Mouse (Mus musculus) forebrain, postnatal 0 days (tissue): ENCODE measurements around the gene Psmd1. TPM values are rescaled to one million over a fixed set of nuclear protein-coding genes. Genes with fewer than 3 reads are reported as not detected.

ENCODE experiments used
- ATAC-seq: fragments of 200-750 bp; cut with Nextera tagmentation; 2 replicates; pipeline ENCODE4 v1.8.0; 2017; ENCODE audit warnings: mild to moderate bottlenecking, moderate library complexity
- DNase-seq: peaks from one replicate; pipeline ENCODE4 v3.0.0-alpha.2; 2015
- H3K27ac ChIP-seq: fragments of 300-500 bp; sonication (generic); 2 replicates; pipeline ENCODE4 v1.5.1; 2014; ENCODE audit warnings: low read depth, mild to moderate bottlenecking, antibody characterized with exemption, low read length, moderate library complexity, mixed read lengths
- H3K27me3 ChIP-seq: fragments of 300-500 bp; sonication (generic); 2 replicates; pipeline ENCODE4 v1.6.1; 2014; ENCODE audit warnings: mild to moderate bottlenecking, low read length, mixed read lengths; ENCODE audit not compliant: insufficient read depth
- H3K36me3 ChIP-seq: fragments of 300-500 bp; sonication (generic); 2 replicates; pipeline ENCODE4 v1.6.1; 2014; ENCODE audit warnings: mild to moderate bottlenecking, moderate library complexity; ENCODE audit not compliant: insufficient read depth
- H3K4me1 ChIP-seq: fragments of 300-500 bp; sonication (generic); 2 replicates; pipeline ENCODE4 v1.6.1; 2014; ENCODE audit warnings: antibody characterized with exemption; ENCODE audit not compliant: insufficient read depth
- H3K4me2 ChIP-seq: fragments of 300-500 bp; sonication (generic); 2 replicates; pipeline ENCODE4 v1.6.1; 2014; ENCODE audit warnings: low read depth, mild to moderate bottlenecking, moderate library complexity
- H3K4me3 ChIP-seq: fragments of 300-500 bp; sonication (generic); 2 replicates; pipeline ENCODE4 v1.5.1; 2014; ENCODE audit warnings: low read depth, low read length, mixed read lengths
- H3K9ac ChIP-seq: fragments of 300-500 bp; sonication (generic); 2 replicates; pipeline ENCODE4 v1.6.1; 2014; ENCODE audit warnings: mild to moderate bottlenecking
- H3K9me3 ChIP-seq: fragments of 300-500 bp; sonication (generic); 2 replicates; pipeline ENCODE4 v1.6.1; 2016; ENCODE audit warnings: low read length
- CTCF ChIP-seq: sonication (generic); IDR thresholded peaks from 2 replicates; pipeline ENCODE4 v1.5.1; 2016; ENCODE audit warnings: antibody characterized with exemption, control low read depth, low read depth
- WGBS: fragments of 180-500 bp; shearing (Covaris S2); extraction: QIAGEN DNeasy Blood & Tissue Kit; methylation state at CpG from one replicate; pipeline ENCODE4 v1.1.7; 2014; 5-methylcytosine and 5-hydroxymethylcytosine counted together
- polyA plus RNA-seq: library from polyadenylated mRNA; unstranded; fragments of >200 nt; fragmentation: Nextera tagmentation; extraction: Ambion mirVana; gene quantifications from 2 replicates; pipeline ENCODE4 v1.2.1, GENCODE M21; 2015
- total RNA-seq: library from RNA; depleted of rRNA; stranded (reverse); fragments of >200 nt; gene quantifications from 2 replicates; pipeline ENCODE4 v1.2.3, GENCODE M21; 2014

Gene Psmd1
- total and polyA plus RNA-seq, 2 experiments from 2014 or later: 133 to 184 TPM

DNA sequence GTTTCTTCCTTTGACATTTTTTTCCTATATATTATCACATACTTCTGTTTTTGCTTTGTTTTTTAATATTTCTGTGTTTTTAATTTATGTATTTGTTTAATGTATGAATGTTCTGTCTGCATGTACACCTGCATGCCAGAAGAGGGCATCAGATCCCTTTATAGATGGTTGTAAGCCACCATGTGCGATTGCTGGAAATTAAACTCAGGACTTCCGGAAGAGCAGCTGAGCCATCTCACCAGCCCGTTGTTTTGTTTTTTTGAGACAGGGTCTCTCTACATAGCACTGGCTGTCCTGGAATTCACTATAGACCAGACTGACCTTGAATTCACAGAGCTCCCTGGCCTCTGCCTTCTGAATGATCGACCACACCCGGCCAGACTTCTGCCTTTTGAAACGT lies 1.7 kb upstream of the Psmd1 start:
- Histone ChIP-seq H3K4me1 (peaks cover 8% of the 10 kb centered on the region), H3K4me2 (no peak overlapping the region), H3K9ac (no peak overlapping the region), H3K27me3 (no peaks in the 10 kb centered on the region), H3K36me3 (no peaks in the 10 kb centered on the region), H3K27ac (no peak overlapping the region), H3K9me3 (no peaks in the 10 kb centered on the region), H3K4me3 (no peak overlapping the region)
- TF ChIP-seq CTCF: peak; percentile 40
- 84% methylated on average over 6 of the region's 6 CpGs for WGBS
- ATAC-seq (no peak), DNase-seq (no peak)

DNA sequence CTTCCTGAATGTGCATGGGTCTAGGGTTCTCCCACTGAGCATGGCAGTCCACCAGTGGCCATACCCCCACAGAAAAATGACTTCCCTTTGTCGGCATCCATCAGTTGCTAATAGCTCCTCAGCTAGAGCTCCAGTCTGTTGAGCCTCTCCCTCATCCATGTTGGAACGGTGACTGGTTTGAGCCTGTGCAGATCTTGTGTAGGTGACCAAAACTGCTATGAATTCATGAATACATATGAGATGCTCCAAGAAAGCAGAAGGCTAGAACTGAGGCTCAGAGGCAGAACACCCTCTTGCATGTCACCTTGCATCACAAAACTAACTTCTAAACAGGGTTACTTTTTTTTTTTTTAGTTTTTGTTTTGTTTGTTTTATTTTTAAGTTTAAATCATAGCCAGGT lies 12.4 kb downstream of the Psmd1 start:
- H3K36me3 ChIP-seq: peaks cover 67% of the 10 kb centered on the region
- no peaks in the 10 kb centered on the region for H3K4me1 ChIP-seq
- H3K27me3 ChIP-seq: no peaks in the 10 kb centered on the region
- H3K27ac ChIP-seq: no peak overlapping the region
- no peaks in the 10 kb centered on the region for H3K9me3 ChIP-seq
- no peak for TF ChIP-seq CTCF
- ATAC-seq: no peak
- no peak for DNase-seq
- 95% methylated on average over 2 of the region's 2 CpGs for WGBS
- H3K4me3 ChIP-seq: no peak overlapping the region
- H3K4me2 ChIP-seq: no peak overlapping the region
- no peak overlapping the region for H3K9ac ChIP-seq

DNA sequence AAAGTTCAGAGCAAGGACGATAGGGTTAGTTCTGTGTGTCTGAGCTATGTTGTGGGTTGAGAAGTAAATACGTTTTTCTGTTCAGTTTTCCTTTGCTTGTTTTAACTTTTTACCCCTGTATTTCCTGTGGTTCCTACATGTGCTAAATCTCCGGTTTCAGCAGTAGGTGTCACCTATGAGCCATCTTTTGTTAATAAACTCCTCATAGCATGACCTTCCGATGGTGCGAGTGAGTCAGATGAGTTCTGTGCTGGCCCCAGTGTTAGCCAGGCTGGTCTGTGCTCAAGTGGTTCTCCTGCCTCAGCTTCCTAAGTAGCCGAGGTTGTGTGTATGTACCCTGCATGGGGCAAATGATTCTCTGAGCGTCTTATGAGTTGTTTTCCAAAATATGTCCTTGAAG lies 30.2 kb downstream of the Psmd1 start:
- DNase-seq (no peak), ATAC-seq (no peak)
- H3K27me3 ChIP-seq: no peaks in the 10 kb centered on the region
- H3K9me3 ChIP-seq: no peaks in the 10 kb centered on the region
- H3K27ac ChIP-seq: no peak overlapping the region
- H3K4me3 ChIP-seq: no peak overlapping the region
- TF ChIP-seq CTCF: no peak
- 85% methylated on average over 7 of the region's 7 CpGs for WGBS
- H3K4me2 ChIP-seq: no peak overlapping the region
- H3K36me3 ChIP-seq: peaks cover 51% of the 10 kb centered on the region
- H3K9ac ChIP-seq: no peak overlapping the region
- H3K4me1 ChIP-seq: no peaks in the 10 kb centered on the region

DNA sequence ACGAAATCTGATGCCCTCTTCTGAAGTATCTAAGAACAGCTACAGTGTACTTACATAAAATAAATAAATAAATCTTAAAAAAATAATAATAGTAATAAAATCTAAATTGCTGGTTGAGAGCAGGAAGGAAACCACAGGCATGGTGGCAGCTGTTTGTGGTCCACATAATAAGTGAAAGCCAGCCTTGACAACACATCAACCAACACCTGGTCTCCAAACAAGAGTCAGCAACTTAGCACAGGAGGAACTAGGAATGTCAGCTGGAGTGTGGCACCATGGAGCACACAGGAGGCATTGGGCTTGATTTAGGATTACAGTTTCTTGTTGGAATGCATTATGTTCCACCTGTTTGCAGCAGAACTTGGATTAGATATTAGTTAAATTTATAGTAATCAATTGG lies 40.9 kb downstream of the Psmd1 start:
- DNase-seq (no peak), ATAC-seq (no peak)
- Histone ChIP-seq H3K4me3 (no peak overlapping the region), H3K4me2 (no peak overlapping the region), H3K4me1 (no peaks in the 10 kb centered on the region), H3K9ac (no peak overlapping the region), H3K9me3 (no peaks in the 10 kb centered on the region), H3K27ac (no peak overlapping the region), H3K36me3 (0 out of 2 replicates have a peak, but pooled peaks cover 5% of the 10 kb centered on the region), H3K27me3 (no peaks in the 10 kb centered on the region)
- no peak for TF ChIP-seq CTCF
- WGBS: 89% methylated on average over 1 of the region's 1 CpGs

DNA sequence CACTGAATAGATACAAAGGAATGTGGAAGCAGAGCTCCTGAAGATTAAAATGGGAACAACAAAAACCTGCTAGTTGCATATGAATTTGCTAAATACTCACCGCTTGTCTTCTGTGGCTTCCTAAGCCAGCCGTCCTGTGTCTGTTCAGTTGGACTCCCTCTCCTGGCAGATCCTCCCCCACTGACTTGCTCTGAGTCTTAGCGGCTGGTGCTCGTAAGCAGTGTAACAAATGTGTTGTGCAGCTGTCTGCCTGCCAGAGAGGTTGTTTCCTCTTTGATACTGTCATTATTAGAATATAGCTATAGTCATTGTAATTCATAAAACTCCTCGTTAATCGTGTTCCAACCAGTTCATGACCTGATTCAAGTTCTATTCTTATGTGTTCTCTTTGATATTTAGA lies 47.6 kb downstream of the Psmd1 start, which contains the start of gene Htr2b:
TSS of gene Htr2b (minus strand) at position 192 of the 400 bp plus-strand sequence.
- Histone ChIP-seq H3K4me1 (no peaks in the 10 kb centered on the region), H3K4me2 (no peak within 1 kb of the TSS), H3K4me3 (no peak within 1 kb of the TSS), H3K27ac (no peak within 1 kb of the TSS), H3K9ac (no peak within 1 kb of the TSS), H3K36me3 (peaks cover 12% of the 10 kb centered on the region; the same call in 1 of the 2 replicates), H3K9me3 (no peaks in the 10 kb centered on the region), H3K27me3 (no peaks in the 10 kb centered on the region)
- peak; percentile 36 for DNase-seq
- 30% methylated on average over 6 of the region's 6 CpGs for WGBS
- TF ChIP-seq CTCF: no peak
- peak; percentile 80 for ATAC-seq

DNA sequence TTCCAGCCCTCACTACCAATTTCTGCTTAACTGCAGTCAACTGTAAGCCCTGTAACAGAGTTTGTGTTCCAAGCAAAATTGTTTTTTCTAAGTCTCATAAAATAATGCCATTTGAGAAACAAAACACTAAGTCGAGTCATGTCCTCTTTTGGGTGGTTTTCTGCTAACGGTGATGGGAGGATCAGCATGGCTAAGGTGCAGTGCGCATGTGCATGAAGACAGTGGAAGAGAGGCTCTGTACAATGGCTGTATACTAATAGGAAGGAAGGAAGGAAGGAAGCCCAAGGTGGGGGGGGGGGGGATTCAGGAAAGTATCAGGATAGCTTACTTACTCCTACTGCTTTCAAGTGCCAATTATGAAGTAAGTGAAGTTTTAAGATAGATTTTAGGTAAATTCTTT lies 50.0 kb downstream of the Psmd1 start:
- Histone ChIP-seq H3K27ac (no peak overlapping the region), H3K9ac (no peak overlapping the region), H3K27me3 (no peaks in the 10 kb centered on the region), H3K9me3 (no peaks in the 10 kb centered on the region), H3K4me1 (no peaks in the 10 kb centered on the region), H3K4me3 (no peak overlapping the region), H3K4me2 (no peak overlapping the region), H3K36me3 (peaks cover 22% of the 10 kb centered on the region)
- WGBS: 91% methylated on average over 3 of the region's 3 CpGs
- DNase-seq (no peak), ATAC-seq (no peak)
- no peak for TF ChIP-seq CTCF

DNA sequence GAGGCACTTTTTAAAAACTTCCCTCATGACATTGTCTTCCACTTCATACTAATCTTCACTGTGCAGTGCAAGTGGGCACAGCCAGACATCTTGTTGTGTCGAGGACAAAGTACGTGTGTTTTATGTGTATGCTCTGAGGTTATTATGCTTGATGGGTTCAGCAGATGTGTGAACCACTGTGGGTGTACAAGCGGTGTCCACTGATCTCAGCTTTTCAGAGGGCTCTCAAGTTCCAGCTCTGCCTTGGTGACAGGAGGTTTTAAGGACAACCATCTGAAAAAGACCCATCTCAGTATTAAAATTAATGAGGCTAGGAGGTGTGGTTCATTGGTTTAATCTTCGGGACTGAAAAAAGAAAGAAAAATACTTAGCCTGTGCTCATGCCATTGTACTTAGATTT lies 55.4 kb downstream of the Psmd1 start:
- no peak for TF ChIP-seq CTCF
- Histone ChIP-seq H3K27ac (no peak overlapping the region), H3K4me1 (no peaks in the 10 kb centered on the region), H3K27me3 (no peaks in the 10 kb centered on the region), H3K4me2 (no peak overlapping the region), H3K4me3 (no peak overlapping the region), H3K9me3 (no peaks in the 10 kb centered on the region), H3K36me3 (peaks cover 40% of the 10 kb centered on the region), H3K9ac (no peak overlapping the region)
- DNase-seq: no peak
- ATAC-seq: no peak
- 95% methylated on average over 4 of the region's 4 CpGs for WGBS

DNA sequence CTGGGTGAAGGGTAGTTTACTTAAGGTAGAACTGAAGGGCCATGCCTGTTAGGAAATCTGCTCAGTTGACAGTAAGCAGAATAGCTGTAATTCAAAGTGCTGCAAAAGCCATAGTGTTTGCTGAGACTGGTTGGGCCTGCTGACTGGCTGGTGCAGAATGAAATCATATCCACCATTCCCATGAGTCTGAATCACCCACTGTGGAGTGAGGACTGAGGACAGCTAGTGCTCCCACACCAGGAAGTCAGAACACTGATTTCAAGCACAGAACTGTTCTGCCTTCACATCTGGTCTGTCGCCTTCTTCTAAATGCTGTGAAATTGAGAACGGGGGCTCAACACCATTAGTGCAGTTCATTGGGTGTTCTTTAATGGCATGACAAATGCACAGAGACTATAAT lies 61.8 kb downstream of the Psmd1 start:
- no peaks in the 10 kb centered on the region for H3K9me3 ChIP-seq
- 89% methylated on average over 2 of the region's 2 CpGs for WGBS

More for the DNA sequence above, 61.8 kb downstream of the Psmd1 start:
- TF ChIP-seq CTCF: no peak
- DNase-seq (no peak), ATAC-seq (no peak)
- Histone ChIP-seq H3K27me3 (no peaks in the 10 kb centered on the region), H3K4me2 (no peak overlapping the region), H3K36me3 (peaks cover 56% of the 10 kb centered on the region), H3K4me1 (no peaks in the 10 kb centered on the region), H3K9ac (no peak overlapping the region), H3K4me3 (no peak overlapping the region), H3K27ac (no peak overlapping the region)
